Mouse (Mus musculus) CH12.LX (cell line): ENCODE results near the gene Atp1b4. TPM values are rescaled to one million over a fixed set of nuclear protein-coding genes. Genes with fewer than 3 reads are reported as not detected.

ENCODE experiments used
- DNase-seq: peaks from one replicate; pipeline ENCODE4 v3.0.0-alpha.2; 2013; ENCODE audit errors: extremely low read depth
- H3K27ac ChIP-seq: 2 replicates; pipeline ENCODE4 v1.5.1; 2012; ENCODE audit warnings: low read depth, mild to moderate bottlenecking, control low read depth, moderate library complexity; ENCODE audit not compliant: insufficient read depth
- H3K27me3 ChIP-seq: replicated peaks from 2 replicates; pipeline ENCODE3; 2012; ENCODE audit warnings: inconsistent platforms
- H3K36me3 ChIP-seq, 2 experiments: replicated peaks in 1 of 2; 2 replicates each; pipeline versions ENCODE3 to v1.6.1; 2012; ENCODE audit warnings: inconsistent platforms in 1 of 2, low read length in 1 of 2, mild to moderate bottlenecking in 1 of 2, mixed read lengths in 1 of 2, moderate library complexity in 1 of 2; ENCODE audit not compliant: control insufficient read depth in 1 of 2, insufficient read depth in 1 of 2
- H3K4me1 ChIP-seq, 2 experiments: 2 replicates each; pipeline ENCODE4 v1.6.1; 2012; ENCODE audit warnings: inconsistent platforms in 1 of 2, moderate library complexity in 1 of 2; ENCODE audit not compliant: insufficient read depth in 2 of 2, control insufficient read depth in 1 of 2
- H3K4me2 ChIP-seq: 2 replicates; pipeline ENCODE4 v1.6.1; 2012; ENCODE audit warnings: low read depth, mild to moderate bottlenecking, control low read depth; ENCODE audit not compliant: poor library complexity, insufficient read depth, severe bottlenecking
- H3K4me3 ChIP-seq, 3 experiments: fragments of 150-350 bp in 1 of 3; sonication (generic) in 1 of 3; replicated peaks in 1 of 3; 2 replicates each; pipeline versions ENCODE3 to v1.5.1; 2011 to 2012; ENCODE audit warnings: low read depth in 2 of 3, low read length in 2 of 3, mild to moderate bottlenecking in 2 of 3, moderate library complexity in 2 of 3, control low read depth in 1 of 3, improper control_type of control experiment in 1 of 3, inconsistent platforms in 1 of 3, mixed read lengths in 1 of 3; ENCODE audit not compliant: poor library complexity in 1 of 3
- H3K79me2 ChIP-seq: replicated peaks from 2 replicates; pipeline ENCODE4 v1.6.1; 2012; ENCODE audit warnings: mild to moderate bottlenecking, moderate library complexity; ENCODE audit not compliant: control insufficient read depth, poor library complexity, insufficient read depth, severe bottlenecking; ENCODE audit errors: extremely low read depth
- H3K9ac ChIP-seq: 2 replicates; pipeline ENCODE4 v1.6.1; 2012; ENCODE audit warnings: low read depth, mild to moderate bottlenecking, control low read depth, moderate library complexity; ENCODE audit not compliant: insufficient read depth
- H3K9me3 ChIP-seq: replicated peaks from 2 replicates; pipeline ENCODE3; 2012; ENCODE audit warnings: low read length, inconsistent platforms, mixed read lengths
- BHLHE40 ChIP-seq: IDR thresholded peaks from 2 replicates; pipeline ENCODE4 v1.6.1; 2011; ENCODE audit warnings: mild to moderate bottlenecking, low read depth, low read length, improper control_type of control experiment
- CHD2 ChIP-seq: IDR thresholded peaks from 2 replicates; pipeline ENCODE4 v1.6.1; 2011; ENCODE audit warnings: low read length, improper control_type of control experiment
- ELF1 ChIP-seq: IDR thresholded peaks from 2 replicates; pipeline ENCODE4 v1.6.1; 2014; ENCODE audit warnings: low read depth, mild to moderate bottlenecking, inconsistent platforms, low read length, improper control_type of control experiment
- ETS1 ChIP-seq: conservative IDR thresholded peaks from 2 replicates; pipeline ENCODE4 v1.6.1; 2012; ENCODE audit warnings: low read depth, mild to moderate bottlenecking, inconsistent platforms, low read length, improper control_type of control experiment, moderate library complexity
- GABPA ChIP-seq: IDR thresholded peaks from 2 replicates; pipeline ENCODE4 v1.6.1; 2012; ENCODE audit warnings: low read depth, low read length, improper control_type of control experiment, inconsistent platforms; ENCODE audit not compliant: insufficient replicate concordance
- IRF4 ChIP-seq: IDR thresholded peaks from 2 replicates; pipeline ENCODE4 v1.6.1; 2014; ENCODE audit warnings: low read depth, mild to moderate bottlenecking, inconsistent platforms, low read length, improper control_type of control experiment
- JUN ChIP-seq: IDR thresholded peaks from 2 replicates; pipeline ENCODE4 v1.6.1; 2011; ENCODE audit warnings: low read depth, mild to moderate bottlenecking, low read length, improper control_type of control experiment, moderate library complexity; ENCODE audit not compliant: insufficient read depth
- JUND ChIP-seq: conservative IDR thresholded peaks from 2 replicates; pipeline ENCODE4 v1.6.1; 2011; ENCODE audit warnings: low read depth, low read length, improper control_type of control experiment
- MAFK ChIP-seq: IDR thresholded peaks from 2 replicates; pipeline ENCODE4 v1.6.1; 2011; ENCODE audit warnings: low read length, improper control_type of control experiment; ENCODE audit not compliant: insufficient replicate concordance
- MAX ChIP-seq: IDR thresholded peaks from 2 replicates; pipeline ENCODE4 v1.6.1; 2011; ENCODE audit warnings: low read length, improper control_type of control experiment
- MEF2A ChIP-seq: IDR thresholded peaks from 2 replicates; pipeline ENCODE4 v1.6.1; 2014; ENCODE audit warnings: low read depth, mild to moderate bottlenecking, inconsistent platforms, low read length, improper control_type of control experiment, borderline replicate concordance
- MXI1 ChIP-seq: IDR thresholded peaks from 2 replicates; pipeline ENCODE4 v1.6.1; 2011; ENCODE audit warnings: mild to moderate bottlenecking, low read depth, low read length, improper control_type of control experiment
- MYC ChIP-seq: IDR thresholded peaks from 2 replicates; pipeline ENCODE4 v1.6.1; 2011; ENCODE audit warnings: low read depth, mild to moderate bottlenecking, improper control_type of control experiment, low read length
- NELFE ChIP-seq: IDR thresholded peaks from 2 replicates; pipeline ENCODE4 v1.6.1; 2011; ENCODE audit warnings: low read depth, low read length, improper control_type of control experiment
- NRF1 ChIP-seq: IDR thresholded peaks from 2 replicates; pipeline ENCODE4 v1.6.1; 2014; ENCODE audit warnings: low read depth, mild to moderate bottlenecking, inconsistent platforms, low read length, improper control_type of control experiment, moderate library complexity
- PAX5 ChIP-seq: IDR thresholded peaks from 2 replicates; pipeline ENCODE4 v1.6.1; 2012; ENCODE audit warnings: low read length, inconsistent platforms, mixed read lengths
- POLR2A ChIP-seq: IDR thresholded peaks from 2 replicates; pipeline ENCODE4 v1.6.1; 2011; ENCODE audit warnings: low read depth, mild to moderate bottlenecking, improper control_type of control experiment, low read length
- RAD21 ChIP-seq: IDR thresholded peaks from 2 replicates; pipeline ENCODE4 v1.6.1; 2011; ENCODE audit warnings: low read depth, mild to moderate bottlenecking, low read length, improper control_type of control experiment, moderate library complexity
- SIN3A ChIP-seq: IDR thresholded peaks from 2 replicates; pipeline ENCODE4 v1.6.1; 2012; ENCODE audit warnings: low read length, improper control_type of control experiment, inconsistent platforms
- TBP ChIP-seq: conservative IDR thresholded peaks from 2 replicates; pipeline ENCODE4 v1.6.1; 2011; ENCODE audit warnings: low read depth, low read length, improper control_type of control experiment
- UBTF ChIP-seq: IDR thresholded peaks from 2 replicates; pipeline ENCODE4 v1.6.1; 2012; ENCODE audit warnings: low read depth, mild to moderate bottlenecking, inconsistent platforms, low read length, improper control_type of control experiment, moderate library complexity
- USF2 ChIP-seq: conservative IDR thresholded peaks from 2 replicates; pipeline ENCODE4 v1.6.1; 2011; ENCODE audit warnings: low read depth, low read length, improper control_type of control experiment
- ZC3H11A ChIP-seq: IDR thresholded peaks from 2 replicates; pipeline ENCODE4 v1.6.1; 2012; ENCODE audit warnings: low read depth, mild to moderate bottlenecking, inconsistent platforms, low read length, improper control_type of control experiment
- ZKSCAN1 ChIP-seq: IDR thresholded peaks from 2 replicates; pipeline ENCODE4 v1.6.1; 2012; ENCODE audit warnings: low read depth, inconsistent platforms, low read length, improper control_type of control experiment, borderline replicate concordance
- ZNF384 ChIP-seq: IDR thresholded peaks from 2 replicates; pipeline ENCODE4 v1.6.1; 2012; ENCODE audit warnings: low read depth, low read length, improper control_type of control experiment, inconsistent platforms
- dilution Hi-C: fragments of 300-500 bp; cut with MboI; formaldehyde crosslinking; loops from 2 replicates; pipeline ENCODE4 v1.14.3; 2020; ENCODE audit warnings: low sequenced_read_pairs; ENCODE audit not compliant: extremely low pct_unique_long_range_greater_than_20kb, extremely low pct_ligation_motif_present
- in situ Hi-C: fragments of 300-500 bp; cut with MboI; formaldehyde crosslinking; loops from 3 replicates; pipeline ENCODE4 v1.14.3; 2019; ENCODE audit warnings: low sequenced_read_pairs, low pct_ligation_motif_present, low pct_unique_long_range_greater_than_20kb, mixed read lengths
- polyA plus RNA-seq: library from polyadenylated mRNA; unstranded; fragments of >175 nt; gene quantifications from 2 replicates; pipeline ENCODE4 v1.2.1, GENCODE M21; 2012; ENCODE audit warnings: low read depth; ENCODE audit not compliant: insufficient read length
- total RNA-seq, 2 experiments: library from RNA; depleted of rRNA; stranded (reverse); fragments of 300-350 nt in 1 of 2; fragments of >200 nt in 1 of 2; gene quantifications; 2 replicates each; pipeline ENCODE4 v1.2.3; 2012 to 2014

The Atp1b4 gene
- total and polyA plus RNA-seq, 3 experiments, result not detected

- H3K4me1 ChIP-seq, result peaks cover 0 to 13% of the 10 kb centered on the region in 2 experiments; a peak in 3 of 4 replicates
These were observed 4.9 kb upstream of the Atp1b4 start for GRCm38 (mm10) chrX:38311054-38311453.

GRCm38 (mm10) chrX:38312910-38313625, 2.9 kb upstream of the Atp1b4 start:
- in situ Hi-C loops, result no loop called here

More at GRCm38 (mm10) chrX:38311054-38311453, 4.9 kb upstream of the Atp1b4 start:
- in situ Hi-C loops, result no loop called here
- dilution Hi-C loops, result no loop called here
- no peak overlapping the region for H3K27ac ChIP-seq
- H3K9ac ChIP-seq, result no peak overlapping the region
- no peaks in the 10 kb centered on the region for H3K9me3 ChIP-seq
- DNase-seq, result no peak
- H3K36me3 ChIP-seq, result no peaks in the 10 kb centered on the region
- H3K27me3 ChIP-seq, result no peaks in the 10 kb centered on the region
- no peak overlapping the region for H3K4me2 ChIP-seq
- TF ChIP-seq ZKSCAN1 (no peak), NRF1 (no peak), ELF1 (no peak), ZNF384 (no peak), POLR2A (no peak), MAX (no peak), SIN3A (no peak), NELFE (no peak)
- no peaks in the 10 kb centered on the region for H3K79me2 ChIP-seq
- no peak overlapping the region for H3K4me3 ChIP-seq

More at GRCm38 (mm10) chrX:38312910-38313625, 2.9 kb upstream of the Atp1b4 start:
- peak; percentile 6 for DNase-seq
- Histone ChIP-seq H3K27ac (no peak overlapping the region), H3K4me2 (0 out of 2 replicates have a peak overlapping the region, but pooled peaks have one; percentile 24), H3K27me3 (no peaks in the 10 kb centered on the region), H3K36me3 (no peaks in the 10 kb centered on the region), H3K9me3 (no peaks in the 10 kb centered on the region), H3K4me3 (no peak overlapping the region), H3K9ac (no peak overlapping the region), H3K4me1 (peaks cover 0 to 13% of the 10 kb centered on the region in 2 experiments; a peak in 3 of 4 replicates), H3K79me2 (no peaks in the 10 kb centered on the region)
- dilution Hi-C loops, result no loop called here
- TF ChIP-seq ZC3H11A (no peak), PAX5 (no peak), MEF2A (no peak), ELF1 (no peak), MXI1 (no peak), TBP (no peak), GABPA (no peak), POLR2A (no peak), MAFK (no peak), RAD21 (no peak), UBTF (no peak), USF2 (no peak), BHLHE40 (no peak), JUN (no peak), MYC (no peak), IRF4 (no peak), CHD2 (no peak), JUND (no peak), ETS1 (no peak)
